Mouse (Mus musculus) thymus, adult 2 months (tissue): ENCODE measurements around the gene Zer1.

Experiments
- CTCF ChIP-seq: fragments of 200-500 bp; IDR thresholded peaks from 2 replicates; pipeline ENCODE4 v1.5.1; 2012; ENCODE audit warnings: mild to moderate bottlenecking, control low read depth, low read length, moderate library complexity, borderline replicate concordance; ENCODE audit not compliant: control insufficient read depth, poor library complexity, insufficient read depth; ENCODE audit errors: extremely low read depth
- POLR2A ChIP-seq: fragments of 200-500 bp; IDR thresholded peaks from 2 replicates; pipeline ENCODE4 v1.6.1; 2012; ENCODE audit warnings: mild to moderate bottlenecking, low read length, control low read depth, moderate library complexity; ENCODE audit not compliant: control insufficient read depth, poor library complexity, insufficient read depth; ENCODE audit errors: extremely low read depth

- TF ChIP-seq POLR2A (no peak), CTCF (no peak)
Observed at GRCm38 (mm10) chr2:30057223-30057904, 67.0 kb downstream of the Zer1 start, which contains the start of gene Set.
